Mouse (Mus musculus): ENCODE data around the gene Foxp1. TPM values are rescaled to one million over a fixed set of nuclear protein-coding genes. Genes with fewer than 3 reads are reported as not detected.

Gene Foxp1
- polyA plus RNA-seq, 1 experiment from 2014 or later: 36.4 TPM

- 74% methylated on average over 6 of the region's 6 CpGs for WGBS
- peaks cover 16% of the 10 kb centered on the region for H3K36me3 ChIP-seq (ENCODE audit: insufficient read depth, low read length)
- H3K27ac ChIP-seq (ENCODE audit: low read length): no peak overlapping the region
- ATAC-seq (ENCODE audit: low FRiP score, low TSS enrichment): no peak
- H3K4me3 ChIP-seq (ENCODE audit: low read length): no peak overlapping the region
- no peak overlapping the region for H3K4me2 ChIP-seq (replicated peaks; ENCODE audit: low read depth, low read length)
- no peaks in the 10 kb centered on the region for H3K27me3 ChIP-seq (ENCODE audit: insufficient read depth, low read length)
- no peaks in the 10 kb centered on the region for H3K4me1 ChIP-seq (ENCODE audit: insufficient read depth, low read length)
- H3K9ac ChIP-seq (replicated peaks; ENCODE audit: low read length): no peak overlapping the region
- no peaks in the 10 kb centered on the region for H3K9me3 ChIP-seq (ENCODE audit: low read length)
These were observed 541.3 kb downstream of the Foxp1 start for GRCm38 (mm10) chr6:98981265-98981664.

- Histone ChIP-seq H3K4me3 (ENCODE audit: low read length) (no peak overlapping the region), H3K4me1 (ENCODE audit: insufficient read depth, low read length) (no peaks in the 10 kb centered on the region), H3K9ac (replicated peaks; ENCODE audit: low read length) (no peak overlapping the region), H3K9me3 (ENCODE audit: low read length) (no peaks in the 10 kb centered on the region), H3K4me2 (replicated peaks; ENCODE audit: low read depth, low read length) (no peak overlapping the region), H3K27ac (ENCODE audit: low read length) (no peak overlapping the region), H3K27me3 (ENCODE audit: insufficient read depth, low read length) (no peaks in the 10 kb centered on the region), H3K36me3 (ENCODE audit: insufficient read depth, low read length) (peaks cover 23% of the 10 kb centered on the region)
- 89% methylated on average over 7 of the region's 7 CpGs for WGBS
- no peak for ATAC-seq (ENCODE audit: low FRiP score, low TSS enrichment)
These were observed 542.1 kb downstream of the Foxp1 start for GRCm38 (mm10) chr6:98980432-98980831.

GRCm38 (mm10) chr6:98980001-98980400, 542.5 kb downstream of the Foxp1 start:
- Histone ChIP-seq H3K36me3 (ENCODE audit: insufficient read depth, low read length) (peaks cover 27% of the 10 kb centered on the region), H3K27me3 (ENCODE audit: insufficient read depth, low read length) (no peaks in the 10 kb centered on the region), H3K27ac (ENCODE audit: low read length) (no peak overlapping the region), H3K9ac (replicated peaks; ENCODE audit: low read length) (no peak overlapping the region), H3K4me3 (ENCODE audit: low read length) (no peak overlapping the region), H3K9me3 (ENCODE audit: low read length) (no peaks in the 10 kb centered on the region), H3K4me1 (ENCODE audit: insufficient read depth, low read length) (no peaks in the 10 kb centered on the region), H3K4me2 (replicated peaks; ENCODE audit: low read depth, low read length) (no peak overlapping the region)
- WGBS: 89% methylated on average over 7 of the region's 7 CpGs
- no peak for ATAC-seq (ENCODE audit: low FRiP score, low TSS enrichment)

GRCm38 (mm10) chr6:98977806-98978205, 544.7 kb downstream of the Foxp1 start:
- Histone ChIP-seq H3K27me3 (ENCODE audit: insufficient read depth, low read length) (no peaks in the 10 kb centered on the region), H3K9ac (replicated peaks; ENCODE audit: low read length) (no peak overlapping the region), H3K4me1 (ENCODE audit: insufficient read depth, low read length) (no peaks in the 10 kb centered on the region), H3K27ac (ENCODE audit: low read length) (no peak overlapping the region), H3K36me3 (ENCODE audit: insufficient read depth, low read length) (peaks cover 27% of the 10 kb centered on the region), H3K9me3 (ENCODE audit: low read length) (no peaks in the 10 kb centered on the region), H3K4me3 (ENCODE audit: low read length) (no peak overlapping the region), H3K4me2 (replicated peaks; ENCODE audit: low read depth, low read length) (no peak overlapping the region)
- WGBS: 88% methylated on average over 4 of the region's 4 CpGs
- ATAC-seq (ENCODE audit: low FRiP score, low TSS enrichment): no peak

- Histone ChIP-seq H3K4me2 (replicated peaks; ENCODE audit: low read depth, low read length) (no peak overlapping the region), H3K36me3 (ENCODE audit: insufficient read depth, low read length) (peaks cover 27% of the 10 kb centered on the region), H3K27ac (ENCODE audit: low read length) (no peak overlapping the region), H3K9ac (replicated peaks; ENCODE audit: low read length) (no peak overlapping the region), H3K27me3 (ENCODE audit: insufficient read depth, low read length) (no peaks in the 10 kb centered on the region), H3K9me3 (ENCODE audit: low read length) (no peaks in the 10 kb centered on the region), H3K4me3 (ENCODE audit: low read length) (no peak overlapping the region), H3K4me1 (ENCODE audit: insufficient read depth, low read length) (peaks cover 8% of the 10 kb centered on the region)
- no peak for ATAC-seq (ENCODE audit: low FRiP score, low TSS enrichment)
- WGBS: 88% methylated on average over 6 of the region's 6 CpGs
These were observed 546.6 kb downstream of the Foxp1 start for GRCm38 (mm10) chr6:98975918-98976317.

GRCm38 (mm10) chr6:98973433-98973832, 549.1 kb downstream of the Foxp1 start:
- Histone ChIP-seq H3K36me3 (ENCODE audit: insufficient read depth, low read length) (peaks cover 27% of the 10 kb centered on the region), H3K9me3 (ENCODE audit: low read length) (no peaks in the 10 kb centered on the region), H3K4me3 (ENCODE audit: low read length) (no peak overlapping the region), H3K27ac (ENCODE audit: low read length) (no peak overlapping the region), H3K4me2 (replicated peaks; ENCODE audit: low read depth, low read length) (no peak overlapping the region), H3K27me3 (ENCODE audit: insufficient read depth, low read length) (no peaks in the 10 kb centered on the region), H3K4me1 (ENCODE audit: insufficient read depth, low read length) (peaks cover 14% of the 10 kb centered on the region), H3K9ac (replicated peaks; ENCODE audit: low read length) (no peak overlapping the region)
- WGBS: 92% methylated on average over 5 of the region's 5 CpGs
- ATAC-seq (ENCODE audit: low FRiP score, low TSS enrichment): no peak

- 37% methylated on average over 7 of the region's 7 CpGs for WGBS
- H3K9ac ChIP-seq (replicated peaks; ENCODE audit: low read length): no peak overlapping the region
- H3K36me3 ChIP-seq (ENCODE audit: insufficient read depth, low read length): peaks cover 21% of the 10 kb centered on the region
- H3K4me2 ChIP-seq (replicated peaks; ENCODE audit: low read depth, low read length): no peak overlapping the region
- H3K4me1 ChIP-seq (ENCODE audit: insufficient read depth, low read length): peaks cover 14% of the 10 kb centered on the region
- no peak overlapping the region for H3K4me3 ChIP-seq (ENCODE audit: low read length)
- no peaks in the 10 kb centered on the region for H3K9me3 ChIP-seq (ENCODE audit: low read length)
- no peak for ATAC-seq (ENCODE audit: low FRiP score, low TSS enrichment)
- no peak overlapping the region for H3K27ac ChIP-seq (ENCODE audit: low read length)
- no peaks in the 10 kb centered on the region for H3K27me3 ChIP-seq (ENCODE audit: insufficient read depth, low read length)
These were observed 550.1 kb downstream of the Foxp1 start for GRCm38 (mm10) chr6:98972404-98972803.

- Histone ChIP-seq H3K27me3 (ENCODE audit: insufficient read depth, low read length) (no peaks in the 10 kb centered on the region), H3K36me3 (ENCODE audit: insufficient read depth, low read length) (no peaks in the 10 kb centered on the region), H3K4me1 (ENCODE audit: insufficient read depth, low read length) (no peaks in the 10 kb centered on the region), H3K9ac (replicated peaks; ENCODE audit: low read length) (no peak overlapping the region), H3K4me3 (ENCODE audit: low read length) (no peak overlapping the region), H3K4me2 (replicated peaks; ENCODE audit: low read depth, low read length) (no peak overlapping the region), H3K9me3 (ENCODE audit: low read length) (no peaks in the 10 kb centered on the region), H3K27ac (ENCODE audit: low read length) (no peak overlapping the region)
- WGBS: 77% methylated on average over 6 of the region's 6 CpGs
- no peak for ATAC-seq (ENCODE audit: low FRiP score, low TSS enrichment)
These were observed 563.2 kb downstream of the Foxp1 start for GRCm38 (mm10) chr6:98959333-98959732.

GRCm38 (mm10) chr6:98956522-98957169, 565.9 kb downstream of the Foxp1 start:
- Histone ChIP-seq H3K36me3 (ENCODE audit: insufficient read depth, low read length) (0 out of 2 replicates have a peak, but pooled peaks cover 4% of the 10 kb centered on the region), H3K4me1 (ENCODE audit: insufficient read depth, low read length) (no peaks in the 10 kb centered on the region), H3K4me2 (replicated peaks; ENCODE audit: low read depth, low read length) (no peak overlapping the region), H3K9me3 (ENCODE audit: low read length) (no peaks in the 10 kb centered on the region), H3K9ac (replicated peaks; ENCODE audit: low read length) (no peak overlapping the region), H3K4me3 (ENCODE audit: low read length) (no peak overlapping the region), H3K27ac (ENCODE audit: low read length) (no peak overlapping the region), H3K27me3 (ENCODE audit: insufficient read depth, low read length) (no peaks in the 10 kb centered on the region)
- WGBS: 86% methylated on average over 9 of the region's 9 CpGs
- no peak for ATAC-seq (ENCODE audit: low FRiP score, low TSS enrichment)

GRCm38 (mm10) chr6:98955706-98956105, 566.8 kb downstream of the Foxp1 start:
- Histone ChIP-seq H3K4me1 (ENCODE audit: insufficient read depth, low read length) (peaks cover 7% of the 10 kb centered on the region), H3K27me3 (ENCODE audit: insufficient read depth, low read length) (no peaks in the 10 kb centered on the region), H3K4me3 (ENCODE audit: low read length) (no peak overlapping the region), H3K27ac (ENCODE audit: low read length) (no peak overlapping the region), H3K4me2 (replicated peaks; ENCODE audit: low read depth, low read length) (no peak overlapping the region), H3K36me3 (ENCODE audit: insufficient read depth, low read length) (0 out of 2 replicates have a peak, but pooled peaks cover 4% of the 10 kb centered on the region), H3K9ac (replicated peaks; ENCODE audit: low read length) (no peak overlapping the region), H3K9me3 (ENCODE audit: low read length) (no peaks in the 10 kb centered on the region)
- ATAC-seq (ENCODE audit: low FRiP score, low TSS enrichment): no peak
- 67% methylated on average over 6 of the region's 6 CpGs for WGBS

All from kidney, embryonic 16.5 days (tissue).